Mouse (Mus musculus): ENCODE measurements around the gene Zc3h12d. TPM values are rescaled to one million over a fixed set of nuclear protein-coding genes. Genes with fewer than 3 reads are reported as not detected.

Gene Zc3h12d
- polyA plus RNA-seq (2015; fragmentation: Nextera tagmentation; extraction: Ambion mirVana) = 0.12 and 0.37 TPM in 2 replicates

- Histone ChIP-seq H3K27ac (no peak within 1 kb of the TSS), H3K9ac (0 out of 2 replicates have a peak within 1 kb of the TSS, but pooled peaks have one; percentile 10), H3K9me3 (no peaks in the 10 kb centered on the region), H3K27me3 (no peaks in the 10 kb centered on the region), H3K4me1 (peaks cover 9% of the 10 kb centered on the region), H3K4me3 (peak within 1 kb of the TSS; percentile 29), H3K36me3 (no peaks in the 10 kb centered on the region), H3K4me2 (peak within 1 kb of the TSS; percentile 51)
- peak; percentile 56; the same call in 1 of the 2 replicates for ATAC-seq (ENCODE audit: insufficient number of reproducible peaks, low FRiP score, low TSS enrichment, low read depth)
- 4% methylated on average over 15 of the region's 15 CpGs for WGBS
These were observed at the start of gene Zc3h12d for GRCm38 (mm10) chr10:7832171-7832676. Gene Zc3h12d, plus strand, starts transcription at chr10:7832470.

GRCm38 (mm10) chr10:7787319-7787718 lies 45.0 kb upstream of the Zc3h12d start:
- Histone ChIP-seq H3K4me1 (no peaks in the 10 kb centered on the region), H3K9ac (no peak overlapping the region), H3K4me2 (no peak overlapping the region), H3K4me3 (no peak overlapping the region), H3K27me3 (no peaks in the 10 kb centered on the region), H3K27ac (no peak overlapping the region), H3K36me3 (peaks cover 16% of the 10 kb centered on the region), H3K9me3 (no peaks in the 10 kb centered on the region)
- no peak for ATAC-seq (ENCODE audit: insufficient number of reproducible peaks, low FRiP score, low TSS enrichment, low read depth)
- 31% methylated on average over 2 of the region's 2 CpGs for WGBS

- peak overlapping the region; percentile 89 for H3K4me3 ChIP-seq
- H3K27ac ChIP-seq = peak overlapping the region; percentile 59
- no peaks in the 10 kb centered on the region for H3K27me3 ChIP-seq
- peaks cover 9% of the 10 kb centered on the region for H3K4me1 ChIP-seq
- H3K36me3 ChIP-seq = peaks cover 28% of the 10 kb centered on the region
- no peak for ATAC-seq (ENCODE audit: insufficient number of reproducible peaks, low FRiP score, low TSS enrichment, low read depth)
- H3K9ac ChIP-seq = peak overlapping the region; percentile 79
- H3K4me2 ChIP-seq = peak overlapping the region; percentile 43
- WGBS = under 1% methylated on average over 10 of the region's 10 CpGs
- H3K9me3 ChIP-seq = no peaks in the 10 kb centered on the region
These were observed 40.0 kb upstream of the Zc3h12d start for GRCm38 (mm10) chr10:7792254-7792750.

- under 1% methylated on average over 52 of the region's 52 CpGs for WGBS
- ATAC-seq (ENCODE audit: insufficient number of reproducible peaks, low FRiP score, low TSS enrichment, low read depth) = peak; percentile 85
- Histone ChIP-seq H3K27me3 (no peaks in the 10 kb centered on the region), H3K27ac (peak within 1 kb of the TSS; percentile 59), H3K4me3 (peak within 1 kb of the TSS; percentile 89), H3K36me3 (peaks cover 33% of the 10 kb centered on the region), H3K4me1 (peaks cover 9% of the 10 kb centered on the region), H3K9me3 (no peaks in the 10 kb centered on the region), H3K4me2 (peak within 1 kb of the TSS; percentile 72), H3K9ac (peak within 1 kb of the TSS; percentile 79)
These were observed 39.4 kb upstream of the Zc3h12d start, which contains the start of the genes Ginm1 and Ppil4 for GRCm38 (mm10) chr10:7792751-7793385. Gene Ginm1, minus strand, starts transcription at chr10:7792824. Gene Ppil4, plus strand, starts transcription at chr10:7792891.

- H3K9ac ChIP-seq = no peak overlapping the region
- 92% methylated on average over 3 of the region's 3 CpGs for WGBS
- H3K4me3 ChIP-seq = no peak overlapping the region
- no peaks in the 10 kb centered on the region for H3K9me3 ChIP-seq
- H3K36me3 ChIP-seq = peaks cover 80% of the 10 kb centered on the region
- H3K27me3 ChIP-seq = no peaks in the 10 kb centered on the region
- H3K27ac ChIP-seq = no peak overlapping the region
- H3K4me1 ChIP-seq = no peaks in the 10 kb centered on the region
- ATAC-seq (ENCODE audit: insufficient number of reproducible peaks, low FRiP score, low TSS enrichment, low read depth) = no peak
- no peak overlapping the region for H3K4me2 ChIP-seq
These were observed 31.0 kb upstream of the Zc3h12d start for GRCm38 (mm10) chr10:7801258-7801657.

- no peak overlapping the region for H3K9ac ChIP-seq
- no peaks in the 10 kb centered on the region for H3K27me3 ChIP-seq
- no peak for ATAC-seq (ENCODE audit: insufficient number of reproducible peaks, low FRiP score, low TSS enrichment, low read depth)
- 72% methylated on average over 2 of the region's 2 CpGs for WGBS
- no peaks in the 10 kb centered on the region for H3K4me1 ChIP-seq
- no peak overlapping the region for H3K27ac ChIP-seq
- H3K36me3 ChIP-seq = peaks cover 70% of the 10 kb centered on the region
- H3K9me3 ChIP-seq = no peaks in the 10 kb centered on the region
- H3K4me2 ChIP-seq = no peak overlapping the region
- H3K4me3 ChIP-seq = no peak overlapping the region
These were observed 29.6 kb upstream of the Zc3h12d start for GRCm38 (mm10) chr10:7802519-7803140.

- H3K4me2 ChIP-seq = no peak overlapping the region
- WGBS = 47% methylated on average over 2 of the region's 2 CpGs
- no peak overlapping the region for H3K4me3 ChIP-seq
- H3K27me3 ChIP-seq = no peaks in the 10 kb centered on the region
- H3K27ac ChIP-seq = no peak overlapping the region
- H3K36me3 ChIP-seq = peaks cover 55% of the 10 kb centered on the region
- H3K9me3 ChIP-seq = no peaks in the 10 kb centered on the region
- no peak for ATAC-seq (ENCODE audit: insufficient number of reproducible peaks, low FRiP score, low TSS enrichment, low read depth)
- H3K9ac ChIP-seq = no peak overlapping the region
- no peaks in the 10 kb centered on the region for H3K4me1 ChIP-seq
These were observed 22.3 kb upstream of the Zc3h12d start for GRCm38 (mm10) chr10:7809937-7810336.

GRCm38 (mm10) chr10:7816476-7816875 lies 15.8 kb upstream of the Zc3h12d start:
- 68% methylated on average over 2 of the region's 2 CpGs for WGBS
- no peak overlapping the region for H3K9ac ChIP-seq
- H3K9me3 ChIP-seq = no peaks in the 10 kb centered on the region
- H3K36me3 ChIP-seq = peaks cover 48% of the 10 kb centered on the region
- ATAC-seq (ENCODE audit: insufficient number of reproducible peaks, low FRiP score, low TSS enrichment, low read depth) = no peak
- H3K27me3 ChIP-seq = no peaks in the 10 kb centered on the region
- H3K27ac ChIP-seq = no peak overlapping the region
- H3K4me2 ChIP-seq = no peak overlapping the region
- no peak overlapping the region for H3K4me3 ChIP-seq
- no peaks in the 10 kb centered on the region for H3K4me1 ChIP-seq

- WGBS = 81% methylated on average over 4 of the region's 4 CpGs
- Histone ChIP-seq H3K27me3 (no peaks in the 10 kb centered on the region), H3K4me3 (no peak overlapping the region), H3K36me3 (peaks cover 52% of the 10 kb centered on the region), H3K4me2 (no peak overlapping the region), H3K9me3 (no peaks in the 10 kb centered on the region), H3K27ac (no peak overlapping the region), H3K4me1 (no peaks in the 10 kb centered on the region), H3K9ac (no peak overlapping the region)
- no peak for ATAC-seq (ENCODE audit: insufficient number of reproducible peaks, low FRiP score, low TSS enrichment, low read depth)
These were observed 13.6 kb upstream of the Zc3h12d start for GRCm38 (mm10) chr10:7818676-7819075.

- Histone ChIP-seq H3K27me3 (no peaks in the 10 kb centered on the region), H3K4me1 (no peaks in the 10 kb centered on the region), H3K4me3 (no peak overlapping the region), H3K9me3 (no peaks in the 10 kb centered on the region), H3K36me3 (peaks cover 52% of the 10 kb centered on the region), H3K4me2 (no peak overlapping the region), H3K9ac (no peak overlapping the region), H3K27ac (no peak overlapping the region)
- WGBS = 67% methylated on average over 4 of the region's 4 CpGs
- no peak for ATAC-seq (ENCODE audit: insufficient number of reproducible peaks, low FRiP score, low TSS enrichment, low read depth)
These were observed 13.1 kb upstream of the Zc3h12d start for GRCm38 (mm10) chr10:7819156-7819555.

- 88% methylated on average over 4 of the region's 4 CpGs for WGBS
- H3K4me3 ChIP-seq = no peak overlapping the region
- no peak for ATAC-seq (ENCODE audit: insufficient number of reproducible peaks, low FRiP score, low TSS enrichment, low read depth)
- H3K9ac ChIP-seq = no peak overlapping the region
- H3K27ac ChIP-seq = no peak overlapping the region
- H3K4me2 ChIP-seq = no peak overlapping the region
- H3K36me3 ChIP-seq = peaks cover 47% of the 10 kb centered on the region
- no peaks in the 10 kb centered on the region for H3K4me1 ChIP-seq
- H3K9me3 ChIP-seq = no peaks in the 10 kb centered on the region
- H3K27me3 ChIP-seq = no peaks in the 10 kb centered on the region
These were observed 12.7 kb upstream of the Zc3h12d start for GRCm38 (mm10) chr10:7819603-7820002.

- no peak overlapping the region for H3K27ac ChIP-seq
- no peak overlapping the region for H3K4me3 ChIP-seq
- no peaks in the 10 kb centered on the region for H3K9me3 ChIP-seq
- no peak for ATAC-seq (ENCODE audit: insufficient number of reproducible peaks, low FRiP score, low TSS enrichment, low read depth)
- H3K36me3 ChIP-seq = peaks cover 45% of the 10 kb centered on the region
- WGBS = 87% methylated on average over 5 of the region's 5 CpGs
- H3K27me3 ChIP-seq = no peaks in the 10 kb centered on the region
- no peak overlapping the region for H3K9ac ChIP-seq
- no peak overlapping the region for H3K4me2 ChIP-seq
- no peaks in the 10 kb centered on the region for H3K4me1 ChIP-seq
These were observed 12.1 kb upstream of the Zc3h12d start for GRCm38 (mm10) chr10:7820171-7820570.
